Comparison of ENCODE assay signal across 17 mouse cellular contexts in the genomic region with DNA sequence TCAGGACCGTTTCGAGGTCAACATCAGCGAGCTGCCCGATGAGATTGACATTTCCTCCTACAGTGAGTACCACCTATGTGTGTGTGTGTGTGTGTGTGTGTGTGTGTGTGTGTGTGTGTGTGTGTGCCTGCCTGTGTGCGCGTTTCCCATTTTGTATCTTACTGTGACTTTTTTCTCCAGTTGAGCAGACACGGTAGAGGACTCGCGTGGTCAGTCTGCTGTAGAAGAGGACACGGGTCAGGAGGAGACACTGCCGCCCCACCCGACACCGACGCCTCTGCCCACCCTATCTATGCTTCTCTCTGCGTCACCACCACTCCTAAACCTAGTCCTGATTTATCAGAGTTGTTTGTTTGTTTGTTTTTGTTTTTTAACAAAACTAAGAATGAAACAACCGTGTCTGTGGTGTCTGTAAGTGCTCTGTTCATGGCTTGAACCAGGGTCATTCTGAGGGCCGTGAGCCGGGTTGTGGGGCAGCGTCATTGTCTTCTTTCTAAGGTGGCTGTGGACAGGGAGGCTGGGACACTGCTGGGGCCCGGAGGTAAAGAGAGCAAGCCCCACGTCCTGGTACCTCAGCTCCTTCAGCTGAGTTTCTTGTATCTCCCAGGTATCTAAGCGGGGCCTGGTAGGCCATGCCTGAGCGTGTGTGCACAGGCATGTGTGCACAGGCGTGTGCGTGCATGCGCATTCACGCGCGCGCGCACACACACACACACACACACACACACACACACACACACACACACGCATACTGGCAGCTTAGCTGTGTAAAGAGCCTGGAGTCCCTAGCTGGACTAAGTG. TPM values are rescaled to one million over a fixed set of nuclear protein-coding genes. Genes with fewer than 3 reads are reported as not detected.
DNase-seq lines count a peak whose midpoint lies in the region; ATAC-seq and TF ChIP-seq lines count a peak whose summit lies in the region.
"Had no signal": no experiment of that assay in that cellular context is flagged by ENCODE, and none has a peak within 500 bp of the region (broad histone marks: within the 10 kb centered on the region; RNA-seq: fewer than 3 reads in every experiment).

No protein-coding gene starts in this region.

- H3K4me3 ChIP-seq in intestine, embryonic 14.5 days (ENCODE audit: low read depth, low read length) = no peak overlapping the region
- H3K4me3 ChIP-seq in intestine, postnatal 0 days (ENCODE audit: low read depth, low read length) = no peak overlapping the region
- no peak overlapping the region for H3K4me3 ChIP-seq in midbrain, embryonic 13.5 days (replicated peaks)
- H3K4me3 ChIP-seq in midbrain, embryonic 14.5 days (replicated peaks; ENCODE audit: low read depth, low read length) = no peak overlapping the region
- H3K4me3 ChIP-seq in myocyte = no peak overlapping the region
- H3K4me3 ChIP-seq: heart, embryonic 15.5 days; limb, embryonic 12.5 days had no signal

- no peak for ATAC-seq in intestine, embryonic 14.5 days (replicated peaks; ENCODE audit: low FRiP score, low TSS enrichment, low read depth)
- ATAC-seq in intestine, postnatal 0 days = no peak
- ATAC-seq in midbrain, embryonic 13.5 days = peak; percentile 3; the same call in 1 of the 2 replicates
- no peak for ATAC-seq in midbrain, embryonic 14.5 days (ENCODE audit: low FRiP score, low TSS enrichment)
- ATAC-seq: liver, postnatal 0 days had no signal

- H3K36me3 ChIP-seq in intestine, embryonic 14.5 days (ENCODE audit: control insufficient read depth, insufficient read depth, low read length) = peaks cover 57% of the 10 kb centered on the region
- peaks cover 53% of the 10 kb centered on the region for H3K36me3 ChIP-seq in intestine, postnatal 0 days (ENCODE audit: control insufficient read depth, insufficient read depth)
- H3K36me3 ChIP-seq in midbrain, embryonic 13.5 days = peaks cover 59% of the 10 kb centered on the region
- peaks cover 58% of the 10 kb centered on the region for H3K36me3 ChIP-seq in midbrain, embryonic 14.5 days (ENCODE audit: control insufficient read depth, insufficient read depth, low read length)
- peaks cover 16% of the 10 kb centered on the region for H3K36me3 ChIP-seq in myocyte (ENCODE audit: control insufficient read depth, insufficient read depth)

- H3K4me1 ChIP-seq in intestine, embryonic 14.5 days (replicated peaks; ENCODE audit: control insufficient read depth, insufficient read depth, low read length) = no peaks in the 10 kb centered on the region
- H3K4me1 ChIP-seq in intestine, postnatal 0 days (replicated peaks; ENCODE audit: control insufficient read depth, insufficient read depth, low read length) = no peaks in the 10 kb centered on the region
- no peaks in the 10 kb centered on the region for H3K4me1 ChIP-seq in midbrain, embryonic 13.5 days (replicated peaks)
- no peaks in the 10 kb centered on the region for H3K4me1 ChIP-seq in midbrain, embryonic 14.5 days (ENCODE audit: control insufficient read depth, insufficient read depth, low read length)
- H3K4me1 ChIP-seq: limb, embryonic 12.5 days had no signal

- intact Hi-C loops in left cerebral cortex, postnatal 25 days (cut with DNase I) = no loop called here

- H3K27ac ChIP-seq in intestine, embryonic 14.5 days (ENCODE audit: low read depth) = no peak overlapping the region
- no peak overlapping the region for H3K27ac ChIP-seq in intestine, postnatal 0 days (ENCODE audit: low read depth, low read length)
- H3K27ac ChIP-seq in midbrain, embryonic 13.5 days = no peak overlapping the region
- H3K27ac ChIP-seq in midbrain, embryonic 14.5 days (replicated peaks; ENCODE audit: low read depth, low read length) = no peak overlapping the region
- H3K27ac ChIP-seq: heart, embryonic 15.5 days; hindbrain, embryonic 14.5 days; kidney, postnatal 0 days; limb, embryonic 12.5 days; macrophage had no signal

- TF ChIP-seq CTCF in intestine, postnatal 0 days (IDR thresholded peaks at IDR 0.05; ENCODE audit: low read depth) = no peak

- TF ChIP-seq POLR2A in myocyte (IDR thresholded peaks at IDR 0.05; ENCODE audit: insufficient read length, low read depth) = peak; percentile 36

- 85% methylated on average over 32 of the region's 32 CpGs for WGBS in intestine, embryonic 14.5 days
- 83% methylated on average over 32 of the region's 32 CpGs for WGBS in intestine, postnatal 0 days
- WGBS in midbrain, embryonic 13.5 days = 88% methylated on average over 32 of the region's 32 CpGs
- 90% methylated on average over 32 of the region's 32 CpGs for WGBS in midbrain, embryonic 14.5 days

- DNase-seq in adrenal gland, adult (ENCODE audit: inconsistent age in 2 of 2, low spot score in 1 of 2) = peak; percentile 21 to 56
- DNase-seq in adrenal gland, postnatal 10 days = no peak
- peak; percentile 58 for DNase-seq in intestine, embryonic 14.5 days (ENCODE audit: low spot score)
- DNase-seq in midbrain, embryonic 14.5 days = no peak
- no peak for DNase-seq in left cerebral cortex, postnatal 25 days (ENCODE audit: low spot score in 2 of 2)
- DNase-seq: layer of hippocampus, postnatal 36 days; liver, postnatal 0 days; right cerebral cortex, postnatal 4 days had no signal

- no peaks in the 10 kb centered on the region for H3K27me3 ChIP-seq in intestine, embryonic 14.5 days (replicated peaks; ENCODE audit: control insufficient read depth, insufficient read depth, low read length)
- no peaks in the 10 kb centered on the region for H3K27me3 ChIP-seq in intestine, postnatal 0 days (replicated peaks; ENCODE audit: control insufficient read depth, insufficient read depth, low read length)
- no peaks in the 10 kb centered on the region for H3K27me3 ChIP-seq in midbrain, embryonic 13.5 days
- H3K27me3 ChIP-seq in midbrain, embryonic 14.5 days (ENCODE audit: control insufficient read depth, insufficient read depth, low read length) = no peaks in the 10 kb centered on the region
- no peaks in the 10 kb centered on the region for H3K27me3 ChIP-seq in myocyte (ENCODE audit: control insufficient read depth, insufficient read depth, insufficient read length)
- H3K27me3 ChIP-seq: heart, embryonic 15.5 days; limb, embryonic 12.5 days had no signal

- no peak overlapping the region for H3ac ChIP-seq in myocyte (ENCODE audit: control insufficient read depth, insufficient read length)

- H3K79me2 ChIP-seq in myocyte (ENCODE audit: control insufficient read depth, insufficient read depth) = no peaks in the 10 kb centered on the region

- H3K9ac ChIP-seq in intestine, embryonic 14.5 days (ENCODE audit: low read length) = no peak overlapping the region
- H3K9ac ChIP-seq in intestine, postnatal 0 days (ENCODE audit: low read depth, low read length) = no peak overlapping the region
- no peak overlapping the region for H3K9ac ChIP-seq in midbrain, embryonic 13.5 days (replicated peaks)
- no peak overlapping the region for H3K9ac ChIP-seq in midbrain, embryonic 14.5 days (replicated peaks; ENCODE audit: low read length)
- H3K9ac ChIP-seq: heart, embryonic 15.5 days; hindbrain, embryonic 14.5 days; limb, embryonic 12.5 days; liver, postnatal 0 days had no signal

- H3K9me3 ChIP-seq in intestine, embryonic 14.5 days (ENCODE audit: control insufficient read depth, low read length) = no peaks in the 10 kb centered on the region
- H3K9me3 ChIP-seq in intestine, postnatal 0 days (ENCODE audit: control insufficient read depth) = no peaks in the 10 kb centered on the region
- no peaks in the 10 kb centered on the region for H3K9me3 ChIP-seq in midbrain, embryonic 13.5 days
- H3K9me3 ChIP-seq in midbrain, embryonic 14.5 days (ENCODE audit: control insufficient read depth, low read length) = no peaks in the 10 kb centered on the region
- H3K9me3 ChIP-seq: heart, embryonic 15.5 days; limb, embryonic 12.5 days had no signal

- no peak overlapping the region for H3K4me2 ChIP-seq in intestine, embryonic 14.5 days (ENCODE audit: low read length)
- H3K4me2 ChIP-seq in intestine, postnatal 0 days (replicated peaks; ENCODE audit: low read depth) = no peak overlapping the region
- no peak overlapping the region for H3K4me2 ChIP-seq in midbrain, embryonic 13.5 days (replicated peaks)
- no peak overlapping the region for H3K4me2 ChIP-seq in midbrain, embryonic 14.5 days (ENCODE audit: low read length)
- H3K4me2 ChIP-seq in myocyte (ENCODE audit: low read depth) = no peak overlapping the region
- H3K4me2 ChIP-seq: heart, embryonic 15.5 days; hindbrain, embryonic 14.5 days; limb, embryonic 12.5 days had no signal

RNA-seq across cellular contexts. Expression of gene H2-D1, which starts 9.0 kb away (rescaled TPM):
- total RNA-seq in adrenal gland, postnatal 10 days (2021) = 100 to 1,000 TPM; 105 to 116 TPM
- polyA plus RNA-seq in intestine, embryonic 14.5 days (2014; fragmentation: Nextera tagmentation; extraction: Ambion mirVana) = 102 and 108 TPM in 2 replicates
- 672 and 681 TPM in 2 replicates for polyA plus RNA-seq in intestine, postnatal 0 days (2015; fragmentation: Nextera tagmentation; extraction: Ambion mirVana)
- 49.5 and 52.5 TPM in 2 replicates for polyA plus RNA-seq in midbrain, embryonic 13.5 days (2015; fragmentation: Nextera tagmentation; extraction: Ambion mirVana)
- 68.5 and 74.3 TPM in 2 replicates for polyA plus RNA-seq in midbrain, embryonic 14.5 days (2014; fragmentation: Nextera tagmentation; extraction: Ambion mirVana)
- polyA plus RNA-seq in myocyte (2012; fragmentation: generic; extraction: Trizol) = 38.3 TPM
- total RNA-seq in left cerebral cortex, postnatal 25 days (2021) = 10 to 100 TPM; 18.5 to 18.7 TPM

RNA-seq across cellular contexts. Expression of gene Ddx39b, which starts 11.9 kb away (rescaled TPM):
- total RNA-seq in adrenal gland, postnatal 10 days (2021) = 100 to 1,000 TPM; 189 to 235 TPM
- 458 and 500 TPM in 2 replicates for polyA plus RNA-seq in intestine, embryonic 14.5 days (2014; fragmentation: Nextera tagmentation; extraction: Ambion mirVana)
- polyA plus RNA-seq in intestine, postnatal 0 days (2015; fragmentation: Nextera tagmentation; extraction: Ambion mirVana) = 125 and 127 TPM in 2 replicates
- 460 and 465 TPM in 2 replicates for polyA plus RNA-seq in midbrain, embryonic 13.5 days (2015; fragmentation: Nextera tagmentation; extraction: Ambion mirVana)
- polyA plus RNA-seq in midbrain, embryonic 14.5 days (2014; fragmentation: Nextera tagmentation; extraction: Ambion mirVana) = 386 and 390 TPM in 2 replicates
- 268 TPM for polyA plus RNA-seq in myocyte (2012; fragmentation: generic; extraction: Trizol)
- 100 to 1,000 TPM; 207 to 209 TPM for total RNA-seq in left cerebral cortex, postnatal 25 days (2021)

RNA-seq across cellular contexts. Expression of gene Nfkbil1, which starts 17.9 kb away (rescaled TPM):
- 10 to 100 TPM; 17.3 to 17.5 TPM for total RNA-seq in adrenal gland, postnatal 10 days (2021)
- polyA plus RNA-seq in intestine, embryonic 14.5 days (2014; fragmentation: Nextera tagmentation; extraction: Ambion mirVana) = 3.1 and 4.3 TPM in 2 replicates
- polyA plus RNA-seq in intestine, postnatal 0 days (2015; fragmentation: Nextera tagmentation; extraction: Ambion mirVana) = 8.1 and 8.2 TPM in 2 replicates
- 8.3 and 11.0 TPM in 2 replicates for polyA plus RNA-seq in midbrain, embryonic 13.5 days (2015; fragmentation: Nextera tagmentation; extraction: Ambion mirVana)
- 3.8 and 7.3 TPM in 2 replicates for polyA plus RNA-seq in midbrain, embryonic 14.5 days (2014; fragmentation: Nextera tagmentation; extraction: Ambion mirVana)
- polyA plus RNA-seq in myocyte (2012; fragmentation: generic; extraction: Trizol) = 27.1 TPM
- 10 to 100 TPM; 11.7 to 12.8 TPM for total RNA-seq in left cerebral cortex, postnatal 25 days (2021)

RNA-seq across cellular contexts. Expression of gene Atp6v1g2, which starts 20.0 kb away (rescaled TPM):
- 1 to 10 TPM; 5.6 to 9.4 TPM for total RNA-seq in adrenal gland, postnatal 10 days (2021)
- 5.8 and 5.9 TPM in 2 replicates for polyA plus RNA-seq in intestine, embryonic 14.5 days (2014; fragmentation: Nextera tagmentation; extraction: Ambion mirVana)
- 4.1 and 4.3 TPM in 2 replicates for polyA plus RNA-seq in intestine, postnatal 0 days (2015; fragmentation: Nextera tagmentation; extraction: Ambion mirVana)
- polyA plus RNA-seq in midbrain, embryonic 13.5 days (2015; fragmentation: Nextera tagmentation; extraction: Ambion mirVana) = 41.6 and 43.0 TPM in 2 replicates
- polyA plus RNA-seq in midbrain, embryonic 14.5 days (2014; fragmentation: Nextera tagmentation; extraction: Ambion mirVana) = 78.1 and 99.0 TPM in 2 replicates
- polyA plus RNA-seq in myocyte (2012; fragmentation: generic; extraction: Trizol) = 2.0 TPM
- 100 to 1,000 TPM; 514 to 578 TPM for total RNA-seq in left cerebral cortex, postnatal 25 days (2021)

RNA-seq across cellular contexts. Expression of gene Gm16181, which starts 32.9 kb away (rescaled TPM):
- 1 to 10 TPM in 1 of 2 experiments, not detected in 1; 1.3 TPM for total RNA-seq in adrenal gland, postnatal 10 days (2021)
- polyA plus RNA-seq in intestine, embryonic 14.5 days (2014; fragmentation: Nextera tagmentation; extraction: Ambion mirVana) = 0.39 and 0.88 TPM in 2 replicates
- polyA plus RNA-seq in intestine, postnatal 0 days (2015; fragmentation: Nextera tagmentation; extraction: Ambion mirVana) = 0.23 and 0.30 TPM in 2 replicates
- 0.57 and 0.79 TPM in 2 replicates for polyA plus RNA-seq in midbrain, embryonic 13.5 days (2015; fragmentation: Nextera tagmentation; extraction: Ambion mirVana)
- not detected in 2 replicates for polyA plus RNA-seq in midbrain, embryonic 14.5 days (2014; fragmentation: Nextera tagmentation; extraction: Ambion mirVana)
- 0.18 TPM for polyA plus RNA-seq in myocyte (2012; fragmentation: generic; extraction: Trizol)
- not detected for total RNA-seq in left cerebral cortex, postnatal 25 days (2021)
- total RNA-seq: layer of hippocampus, postnatal 36 days had no signal
- polyA plus RNA-seq: brain, embryonic 14.5 days; hindbrain, embryonic 14.5 days; macrophage had no signal

Comparison
In these comparisons a context has a peak if more than half of its experiments do, and no peak if none do; other contexts are left out.
1. DNase-seq: peak in adrenal gland, adult (2 of 2) and intestine, embryonic 14.5 days (single experiment); none in adrenal gland, postnatal 10 days (single experiment), midbrain, embryonic 14.5 days (single experiment) and left cerebral cortex, postnatal 25 days (0 of 2).